Mouse (Mus musculus): ENCODE measurements around the gene Nasp. TPM values are rescaled to one million over a fixed set of nuclear protein-coding genes. Genes with fewer than 3 reads are reported as not detected.
A peak's percentile ranks its signal among the peaks of the same experiment; 100 is the strongest.
"Not testable (repeated sequence)": the region's sequence is repeated elsewhere in the genome, so short reads cannot be mapped to it uniquely, and the experiment has no call there.

Gene Nasp
- polyA plus RNA-seq, 1 experiment from 2014 or later, result 187 TPM

- not testable (repeated sequence) for H3K36me3 ChIP-seq (ENCODE audit: control insufficient read depth, insufficient read depth, low read length); H3K4me2 ChIP-seq; H3K9me3 ChIP-seq (ENCODE audit: control insufficient read depth, low read length); H3K9ac ChIP-seq (ENCODE audit: low read depth, low read length); H3K27ac ChIP-seq (ENCODE audit: low read depth, low read length); H3K27me3 ChIP-seq (replicated peaks; ENCODE audit: control insufficient read depth, insufficient read depth, low read length); ATAC-seq (replicated peaks; ENCODE audit: low FRiP score); H3K4me1 ChIP-seq (replicated peaks; ENCODE audit: control insufficient read depth, insufficient read depth, low read length); DNase-seq (ENCODE audit: low spot score); H3K4me3 ChIP-seq (ENCODE audit: low read depth, low read length)
- 80% methylated on average over 6 of the region's 6 CpGs for WGBS
Observed at GRCm38 (mm10) chr4:116659916-116660315, 32.2 kb upstream of the Nasp start.

GRCm38 (mm10) chr4:116659474-116659873 lies 31.7 kb upstream of the Nasp start:
- Histone ChIP-seq H3K4me3 (ENCODE audit: low read depth, low read length) (no peak overlapping the region), H3K4me1 (replicated peaks; ENCODE audit: control insufficient read depth, insufficient read depth, low read length) (no peaks in the 10 kb centered on the region), H3K9me3 (ENCODE audit: control insufficient read depth, low read length) (no peaks in the 10 kb centered on the region), H3K27ac (ENCODE audit: low read depth, low read length) (no peak overlapping the region), H3K36me3 (ENCODE audit: control insufficient read depth, insufficient read depth, low read length) (no peaks in the 10 kb centered on the region), H3K9ac (ENCODE audit: low read depth, low read length) (no peak overlapping the region), H3K27me3 (replicated peaks; ENCODE audit: control insufficient read depth, insufficient read depth, low read length) (no peaks in the 10 kb centered on the region), H3K4me2 (no peak overlapping the region)
- no peak for DNase-seq (ENCODE audit: low spot score)
- 80% methylated on average over 2 of the region's 2 CpGs for WGBS
- no peak for ATAC-seq (replicated peaks; ENCODE audit: low FRiP score)

GRCm38 (mm10) chr4:116657971-116658370 lies 30.2 kb upstream of the Nasp start:
- WGBS, result 58% methylated on average over 3 of the region's 3 CpGs
- no peak overlapping the region for H3K4me2 ChIP-seq
- H3K9me3 ChIP-seq (ENCODE audit: control insufficient read depth, low read length), result no peaks in the 10 kb centered on the region
- H3K27me3 ChIP-seq (replicated peaks; ENCODE audit: control insufficient read depth, insufficient read depth, low read length), result no peaks in the 10 kb centered on the region
- DNase-seq (ENCODE audit: low spot score), result no peak
- H3K27ac ChIP-seq (ENCODE audit: low read depth, low read length), result no peak overlapping the region
- H3K9ac ChIP-seq (ENCODE audit: low read depth, low read length), result no peak overlapping the region
- no peaks in the 10 kb centered on the region for H3K4me1 ChIP-seq (replicated peaks; ENCODE audit: control insufficient read depth, insufficient read depth, low read length)
- H3K4me3 ChIP-seq (ENCODE audit: low read depth, low read length), result no peak overlapping the region
- no peaks in the 10 kb centered on the region for H3K36me3 ChIP-seq (ENCODE audit: control insufficient read depth, insufficient read depth, low read length)
- ATAC-seq (replicated peaks; ENCODE audit: low FRiP score), result no peak

GRCm38 (mm10) chr4:116655658-116656057 lies 27.9 kb upstream of the Nasp start:
- peaks cover 2% of the 10 kb centered on the region; the same call in 1 of the 2 replicates for H3K4me1 ChIP-seq (replicated peaks; ENCODE audit: control insufficient read depth, insufficient read depth, low read length)
- DNase-seq (ENCODE audit: low spot score) (no peak), ATAC-seq (replicated peaks; ENCODE audit: low FRiP score) (no peak)
- H3K4me3 ChIP-seq (ENCODE audit: low read depth, low read length), result no peak overlapping the region
- H3K9ac ChIP-seq (ENCODE audit: low read depth, low read length), result no peak overlapping the region
- H3K36me3 ChIP-seq (ENCODE audit: control insufficient read depth, insufficient read depth, low read length), result no peaks in the 10 kb centered on the region
- no peaks in the 10 kb centered on the region for H3K27me3 ChIP-seq (replicated peaks; ENCODE audit: control insufficient read depth, insufficient read depth, low read length)
- H3K27ac ChIP-seq (ENCODE audit: low read depth, low read length), result no peak overlapping the region
- WGBS, result 68% methylated on average over 3 of the region's 3 CpGs
- no peaks in the 10 kb centered on the region for H3K9me3 ChIP-seq (ENCODE audit: control insufficient read depth, low read length)
- no peak overlapping the region for H3K4me2 ChIP-seq

GRCm38 (mm10) chr4:116655100-116655499 lies 27.4 kb upstream of the Nasp start:
- Histone ChIP-seq H3K9ac (ENCODE audit: low read depth, low read length) (no peak overlapping the region), H3K4me3 (ENCODE audit: low read depth, low read length) (no peak overlapping the region), H3K4me2 (no peak overlapping the region), H3K36me3 (ENCODE audit: control insufficient read depth, insufficient read depth, low read length) (no peaks in the 10 kb centered on the region), H3K27ac (ENCODE audit: low read depth, low read length) (no peak overlapping the region), H3K9me3 (ENCODE audit: control insufficient read depth, low read length) (no peaks in the 10 kb centered on the region), H3K4me1 (replicated peaks; ENCODE audit: control insufficient read depth, insufficient read depth, low read length) (peaks cover 3% of the 10 kb centered on the region), H3K27me3 (replicated peaks; ENCODE audit: control insufficient read depth, insufficient read depth, low read length) (no peaks in the 10 kb centered on the region)
- DNase-seq (ENCODE audit: low spot score), result no peak
- no peak for ATAC-seq (replicated peaks; ENCODE audit: low FRiP score)
- WGBS, result 18% methylated on average over 2 of the region's 2 CpGs

GRCm38 (mm10) chr4:116653228-116653627 lies 25.5 kb upstream of the Nasp start:
- H3K4me3 ChIP-seq (ENCODE audit: low read depth, low read length), result no peak overlapping the region
- H3K27ac ChIP-seq (ENCODE audit: low read depth, low read length), result no peak overlapping the region
- H3K36me3 ChIP-seq (ENCODE audit: control insufficient read depth, insufficient read depth, low read length), result no peaks in the 10 kb centered on the region; the same call in 1 of the 2 replicates
- ATAC-seq (replicated peaks; ENCODE audit: low FRiP score) (no peak), DNase-seq (ENCODE audit: low spot score) (no peak)
- H3K4me2 ChIP-seq, result no peak overlapping the region
- no peaks in the 10 kb centered on the region for H3K9me3 ChIP-seq (ENCODE audit: control insufficient read depth, low read length)
- WGBS, result 87% methylated on average over 6 of the region's 6 CpGs
- no peaks in the 10 kb centered on the region for H3K27me3 ChIP-seq (replicated peaks; ENCODE audit: control insufficient read depth, insufficient read depth, low read length)
- H3K9ac ChIP-seq (ENCODE audit: low read depth, low read length), result no peak overlapping the region
- H3K4me1 ChIP-seq (replicated peaks; ENCODE audit: control insufficient read depth, insufficient read depth, low read length), result peaks cover 14% of the 10 kb centered on the region

GRCm38 (mm10) chr4:116651797-116652135 lies 24.0 kb upstream of the Nasp start:
- Histone ChIP-seq H3K9me3 (ENCODE audit: control insufficient read depth, low read length) (no peaks in the 10 kb centered on the region), H3K27me3 (replicated peaks; ENCODE audit: control insufficient read depth, insufficient read depth, low read length) (no peaks in the 10 kb centered on the region), H3K27ac (ENCODE audit: low read depth, low read length) (peak overlapping the region; percentile 89; the same call in 1 of the 2 replicates), H3K4me3 (ENCODE audit: low read depth, low read length) (peak overlapping the region; percentile 87), H3K4me2 (peak overlapping the region; percentile 72), H3K4me1 (replicated peaks; ENCODE audit: control insufficient read depth, insufficient read depth, low read length) (peaks cover 17% of the 10 kb centered on the region), H3K36me3 (ENCODE audit: control insufficient read depth, insufficient read depth, low read length) (peaks cover 5% of the 10 kb centered on the region; the same call in 1 of the 2 replicates), H3K9ac (ENCODE audit: low read depth, low read length) (peak overlapping the region; percentile 93)
- DNase-seq (ENCODE audit: low spot score) (no peak), ATAC-seq (replicated peaks; ENCODE audit: low FRiP score) (no peak; the same call in 1 of the 2 replicates)
- WGBS, result 13% methylated on average over 6 of the region's 6 CpGs

GRCm38 (mm10) chr4:116650924-116651796 lies 23.4 kb upstream of the Nasp start, which contains the start of gene Akr1a1:
TSS of gene Akr1a1 (minus strand) at chr4:116651680.
- WGBS, result under 1% methylated on average over 39 of the region's 39 CpGs
- ATAC-seq (replicated peaks; ENCODE audit: low FRiP score), result peak; percentile 98
- peak within 1 kb of the TSS; percentile 89 for H3K27ac ChIP-seq (ENCODE audit: low read depth, low read length)

GRCm38 (mm10) chr4:116650365-116650764 lies 22.6 kb upstream of the Nasp start:
- Histone ChIP-seq H3K4me1 (replicated peaks; ENCODE audit: control insufficient read depth, insufficient read depth, low read length) (peaks cover 17% of the 10 kb centered on the region), H3K4me3 (ENCODE audit: low read depth, low read length) (peak overlapping the region; percentile 87), H3K9ac (ENCODE audit: low read depth, low read length) (peak overlapping the region; percentile 93), H3K4me2 (peak overlapping the region; percentile 72), H3K27me3 (replicated peaks; ENCODE audit: control insufficient read depth, insufficient read depth, low read length) (no peaks in the 10 kb centered on the region), H3K36me3 (ENCODE audit: control insufficient read depth, insufficient read depth, low read length) (peaks cover 11% of the 10 kb centered on the region), H3K9me3 (ENCODE audit: control insufficient read depth, low read length) (no peaks in the 10 kb centered on the region), H3K27ac (ENCODE audit: low read depth, low read length) (peak overlapping the region; percentile 89)
- 33% methylated on average over 5 of the region's 5 CpGs for WGBS
- no peak for ATAC-seq (replicated peaks; ENCODE audit: low FRiP score)
- DNase-seq (ENCODE audit: low spot score), result no peak

More at GRCm38 (mm10) chr4:116650924-116651796, 23.4 kb upstream of the Nasp start, which contains the start of gene Akr1a1:
- peak; percentile 87 for DNase-seq (ENCODE audit: low spot score)
- peak within 1 kb of the TSS; percentile 72 for H3K4me2 ChIP-seq
- H3K4me3 ChIP-seq (ENCODE audit: low read depth, low read length), result peak within 1 kb of the TSS; percentile 87
- H3K9ac ChIP-seq (ENCODE audit: low read depth, low read length), result peak within 1 kb of the TSS; percentile 93
- peaks cover 17% of the 10 kb centered on the region for H3K4me1 ChIP-seq (replicated peaks; ENCODE audit: control insufficient read depth, insufficient read depth, low read length)
- H3K9me3 ChIP-seq (ENCODE audit: control insufficient read depth, low read length), result no peaks in the 10 kb centered on the region
- no peaks in the 10 kb centered on the region for H3K27me3 ChIP-seq (replicated peaks; ENCODE audit: control insufficient read depth, insufficient read depth, low read length)
- peaks cover 11% of the 10 kb centered on the region for H3K36me3 ChIP-seq (ENCODE audit: control insufficient read depth, insufficient read depth, low read length)

All from liver, embryonic 11.5 days (tissue).